Comparison of ENCODE assay signal across 13 mouse cellular contexts in the genomic region with DNA sequence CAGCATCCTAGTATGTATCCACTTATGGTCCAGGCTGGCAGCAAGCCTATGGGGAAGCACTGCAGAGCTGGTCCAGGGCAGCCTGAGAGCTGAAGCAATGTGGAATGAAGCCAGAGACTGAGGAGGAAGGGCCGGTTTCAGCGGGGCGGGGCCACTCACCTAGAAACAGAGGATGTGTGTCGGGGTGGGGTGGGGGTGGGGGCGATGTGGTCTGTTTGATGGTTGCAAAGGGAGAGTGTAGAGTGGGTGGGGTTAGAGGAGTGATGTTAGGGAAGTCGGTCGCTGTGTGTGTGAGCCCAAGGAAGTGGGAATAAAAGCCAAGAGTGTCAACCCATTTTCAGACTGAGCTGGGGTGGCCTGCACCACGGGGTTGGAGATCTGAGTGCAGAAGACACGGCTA. TPM values are rescaled to one million over a fixed set of nuclear protein-coding genes. Genes with fewer than 3 reads are reported as not detected.
DNase-seq lines count a peak whose midpoint lies in the region; ATAC-seq lines count a peak whose summit lies in the region.
"Had no signal": no experiment of that assay in that cellular context is flagged by ENCODE, and none has a peak within 500 bp of the region (broad histone marks: within the 10 kb centered on the region; RNA-seq: fewer than 3 reads in every experiment).

No protein-coding gene starts in this region.

- intact Hi-C loops in heart, postnatal 14 days (cut with DNase I), result no loop called here

- ATAC-seq in heart, embryonic 15.5 days (replicated peaks; ENCODE audit: insufficient number of reproducible peaks, insufficient read depth, low FRiP score, low read depth), result 0 out of 2 replicates have a peak, but pooled peaks have one; percentile 39
- peak; percentile 80 for ATAC-seq in CD4-positive, CD25-positive, alpha-beta regulatory T cell, adult 4 months
- 0 out of 2 replicates have a peak, but pooled peaks have one; percentile 37 for ATAC-seq in embryonic facial prominence, embryonic 13.5 days (ENCODE audit: insufficient number of reproducible peaks, insufficient read depth, low FRiP score, low TSS enrichment, low read depth)
- ATAC-seq: forebrain, embryonic 13.5 days had no signal

- no peaks in the 10 kb centered on the region for H3K27me3 ChIP-seq in heart, embryonic 15.5 days
- H3K27me3 ChIP-seq in embryonic facial prominence, embryonic 13.5 days, result no peaks in the 10 kb centered on the region
- peaks cover 2% of the 10 kb centered on the region for H3K27me3 ChIP-seq in megakaryocyte, embryonic 14.5 days (replicated peaks)
- H3K27me3 ChIP-seq: forebrain, embryonic 13.5 days; neural tube, embryonic 15.5 days had no signal

- DNase-seq in heart, postnatal 14 days, result no peak
- no peak for DNase-seq in adrenal gland, adult 2 months
- DNase-seq in urinary bladder, adult 2 months (ENCODE audit: low spot score), result no peak
- DNase-seq in urinary bladder, adult 18-20 months (ENCODE audit: low spot score in 2 of 2), result no peak
- DNase-seq: adrenal gland, postnatal 25 days; cerebellum, postnatal 25 days had no signal

- H3K9me3 ChIP-seq in heart, embryonic 15.5 days (replicated peaks), result no peaks in the 10 kb centered on the region
- no peaks in the 10 kb centered on the region for H3K9me3 ChIP-seq in embryonic facial prominence, embryonic 13.5 days
- peaks cover 26% of the 10 kb centered on the region for H3K9me3 ChIP-seq in megakaryocyte, embryonic 14.5 days
- H3K9me3 ChIP-seq: forebrain, embryonic 13.5 days; neural tube, embryonic 15.5 days had no signal

- 10% methylated on average over 9 of the region's 9 CpGs for whole genome bisulfite sequencing in heart, embryonic 15.5 days
- WGBS in embryonic facial prominence, embryonic 13.5 days, result 10% methylated on average over 9 of the region's 9 CpGs

- no peak overlapping the region for H3K27ac ChIP-seq in heart, embryonic 15.5 days
- H3K27ac ChIP-seq in embryonic facial prominence, embryonic 13.5 days, result no peak overlapping the region
- H3K27ac ChIP-seq: forebrain, embryonic 13.5 days; macrophage; neural tube, embryonic 15.5 days had no signal

- no peak overlapping the region; the same call in 1 of the 2 replicates for H3K4me3 ChIP-seq in heart, embryonic 15.5 days
- no peak overlapping the region for H3K4me3 ChIP-seq in embryonic facial prominence, embryonic 13.5 days
- peak overlapping the region; percentile 12 for H3K4me3 ChIP-seq in megakaryocyte, embryonic 14.5 days (replicated peaks)
- H3K4me3 ChIP-seq: forebrain, embryonic 13.5 days; neural tube, embryonic 15.5 days had no signal

- no peaks in the 10 kb centered on the region for H3K4me1 ChIP-seq in heart, embryonic 15.5 days (replicated peaks)
- no peaks in the 10 kb centered on the region for H3K4me1 ChIP-seq in embryonic facial prominence, embryonic 13.5 days
- 0 out of 2 replicates have a peak, but pooled peaks cover 6% of the 10 kb centered on the region for H3K4me1 ChIP-seq in megakaryocyte, embryonic 14.5 days
- H3K4me1 ChIP-seq: forebrain, embryonic 13.5 days; neural tube, embryonic 15.5 days had no signal

- no peak overlapping the region for H3K9ac ChIP-seq in heart, embryonic 15.5 days
- H3K9ac ChIP-seq in embryonic facial prominence, embryonic 13.5 days, result no peak overlapping the region
- H3K9ac ChIP-seq: forebrain, embryonic 13.5 days; neural tube, embryonic 15.5 days had no signal

- H3K4me2 ChIP-seq in heart, embryonic 15.5 days, result peak overlapping the region; percentile 49
- peak overlapping the region; percentile 14; the same call in 1 of the 2 replicates for H3K4me2 ChIP-seq in embryonic facial prominence, embryonic 13.5 days
- H3K4me2 ChIP-seq: forebrain, embryonic 13.5 days; neural tube, embryonic 15.5 days had no signal

- H3K36me3 ChIP-seq in heart, embryonic 15.5 days, result no peaks in the 10 kb centered on the region
- H3K36me3 ChIP-seq in embryonic facial prominence, embryonic 13.5 days, result no peaks in the 10 kb centered on the region
- H3K36me3 ChIP-seq in megakaryocyte, embryonic 14.5 days (replicated peaks; ENCODE audit: low read length), result no peaks in the 10 kb centered on the region
- H3K36me3 ChIP-seq: neural tube, embryonic 15.5 days had no signal

RNA-seq across cellular contexts. Expression of a gene that starts 33.1 kb away (rescaled TPM):
- polyA plus RNA-seq in heart, embryonic 15.5 days (2015; fragmentation: Nextera tagmentation; extraction: Ambion mirVana), result 2.6 and 2.7 TPM in 2 replicates
- total RNA-seq in heart, postnatal 14 days (2021), result 1 to 10 TPM; 2.6 to 3.1 TPM
- 10 to 100 TPM in 1 of 2 experiments, 1 to 10 TPM in 1; 7.5 to 11.4 TPM for polyA plus RNA-seq in CD4-positive, CD25-positive, alpha-beta regulatory T cell, adult 4 months (2017; shearing (Covaris generic))
- polyA plus RNA-seq in embryonic facial prominence, embryonic 13.5 days (2015; fragmentation: Nextera tagmentation; extraction: Ambion mirVana), result 6.1 and 7.2 TPM in 2 replicates
- polyA plus RNA-seq in megakaryocyte, embryonic 14.5 days (2012; ENCODE audit: insufficient read depth, low replicate concordance), result 0.17 TPM in 1 of 2 replicates, not detected in the other
- total RNA-seq in adrenal gland, adult 2 months (2021), result 1 to 10 TPM; 4.3 to 7.5 TPM
- 0.28 and 0.48 TPM in 2 replicates for polyA plus RNA-seq in adrenal gland, adult 2 months (2012; rRNA removed)
- polyA plus RNA-seq in urinary bladder, adult 2 months (2012; rRNA removed), result 3.2 and 5.2 TPM in 2 replicates

RNA-seq across cellular contexts. Expression of a gene that starts 50.5 kb away (rescaled TPM):
- 9.7 and 11.4 TPM in 2 replicates for polyA plus RNA-seq in heart, embryonic 15.5 days (2015; fragmentation: Nextera tagmentation; extraction: Ambion mirVana)
- total RNA-seq in heart, postnatal 14 days (2021), result 1 to 10 TPM; 4.2 to 5.3 TPM
- polyA plus RNA-seq in CD4-positive, CD25-positive, alpha-beta regulatory T cell, adult 4 months (2017; shearing (Covaris generic)), result 10 to 100 TPM; 13.0 to 14.0 TPM
- 15.2 and 15.9 TPM in 2 replicates for polyA plus RNA-seq in embryonic facial prominence, embryonic 13.5 days (2015; fragmentation: Nextera tagmentation; extraction: Ambion mirVana)
- polyA plus RNA-seq in megakaryocyte, embryonic 14.5 days (2012; ENCODE audit: insufficient read depth, low replicate concordance), result 1.5 TPM in 1 of 2 replicates, not detected in the other
- total RNA-seq in adrenal gland, adult 2 months (2021), result 10 to 100 TPM in 1 of 2 experiments, 1 to 10 TPM in 1; 5.7 to 14.8 TPM
- polyA plus RNA-seq in adrenal gland, adult 2 months (2012; rRNA removed), result 0.21 and 0.27 TPM in 2 replicates
- polyA plus RNA-seq in urinary bladder, adult 2 months (2012; rRNA removed), result 8.5 and 9.8 TPM in 2 replicates
